Mouse (Mus musculus): ENCODE measurements around the gene L3hypdh. TPM values are rescaled to one million over a fixed set of nuclear protein-coding genes. Genes with fewer than 3 reads are reported as not detected.

L3hypdh gene
- not detected in 2 replicates for total RNA-seq (2023)

DNA sequence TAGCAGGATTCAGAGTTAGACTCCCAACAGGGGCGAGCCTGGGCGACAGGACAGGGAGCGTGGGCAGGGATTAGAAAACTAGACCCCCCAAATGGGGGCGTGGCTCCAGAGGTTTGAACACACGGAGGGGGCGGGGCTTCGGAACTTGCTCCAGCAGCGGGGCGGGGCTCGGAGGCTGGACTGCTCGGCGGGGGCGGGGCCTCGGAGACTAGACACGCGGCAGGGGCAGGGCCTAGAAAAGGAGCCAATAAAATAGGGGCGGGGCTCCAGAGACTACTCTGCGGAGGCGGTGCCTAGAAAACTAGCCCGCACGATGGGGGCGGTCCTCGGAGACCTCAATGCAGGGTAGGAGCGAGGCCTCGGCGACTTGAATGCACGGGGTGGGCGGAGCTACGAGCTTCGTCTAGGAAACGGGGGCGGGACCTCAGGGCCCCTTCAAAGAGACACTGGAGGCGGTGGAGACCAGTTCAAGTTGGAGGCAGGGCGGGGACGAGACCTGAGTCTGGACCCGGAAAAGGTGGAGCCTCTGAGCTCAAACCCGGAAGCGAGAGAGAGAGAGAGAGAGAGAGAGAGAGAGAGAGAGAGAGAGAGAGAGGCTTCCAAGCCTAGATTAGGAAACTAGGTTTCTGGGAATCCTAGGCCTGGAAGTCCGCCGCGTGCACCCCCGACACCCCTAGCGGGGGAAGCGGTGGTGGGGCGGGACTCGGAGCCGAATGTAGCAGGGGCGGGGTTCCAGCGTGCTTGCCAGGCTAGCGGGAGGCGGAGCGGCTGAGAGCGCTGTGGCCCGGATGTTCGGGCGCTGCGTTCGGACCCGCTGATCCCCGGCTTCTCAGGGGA is at the start of gene L3hypdh, which contains the start of gene Jkamp:
TSS of gene L3hypdh (minus strand) at position 111 of the 837 bp plus-strand sequence.
TSS of gene Jkamp (plus strand) at position 261 of the 837 bp plus-strand sequence.

DNA sequence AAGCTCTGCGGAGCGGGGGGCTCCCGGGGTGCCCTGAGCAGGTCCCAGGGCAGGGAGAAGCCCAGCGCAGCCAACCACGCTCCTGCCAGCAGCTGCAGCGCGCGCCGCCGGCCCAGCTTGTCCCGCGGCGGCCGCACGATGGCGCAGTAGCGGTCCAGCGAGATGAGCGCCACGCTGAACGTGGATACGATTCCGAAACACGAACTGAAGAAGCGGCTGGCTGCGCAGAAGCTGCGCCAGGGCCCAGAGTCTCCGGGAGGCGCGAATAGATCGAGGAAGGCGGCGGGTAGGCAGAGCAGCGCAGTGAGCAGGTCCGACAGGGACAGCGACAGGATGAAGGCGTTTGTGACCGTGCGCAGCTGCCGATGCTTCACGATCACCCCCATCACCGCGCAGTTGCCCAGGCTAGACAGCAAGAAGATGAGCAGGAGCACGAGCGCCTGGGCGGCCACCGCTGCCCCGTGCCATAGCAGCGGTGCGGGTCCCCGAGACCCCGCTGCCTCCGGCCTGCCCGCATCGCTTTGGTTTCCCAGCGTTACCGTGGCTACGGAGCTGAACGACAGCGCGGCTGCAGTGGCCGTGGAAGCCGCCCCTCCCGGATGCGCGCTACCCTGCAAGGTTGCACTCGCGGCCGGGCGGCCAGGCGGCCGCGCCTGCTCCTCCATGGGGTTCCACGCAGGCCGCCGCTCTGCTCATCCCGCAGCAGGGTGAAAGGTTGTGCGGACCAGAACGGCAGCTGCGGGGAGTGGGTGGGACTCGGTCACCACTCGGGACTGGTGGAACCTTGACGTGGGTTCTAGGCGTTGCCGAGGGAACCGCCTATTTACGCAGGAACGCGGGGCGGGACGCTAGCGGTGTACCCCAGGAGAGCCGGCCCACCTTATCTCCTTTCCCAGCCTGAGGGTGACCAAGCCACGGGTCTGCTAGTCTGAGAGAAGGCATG is 14.6 kb downstream of the L3hypdh start, which contains the start of gene Gpr135:
TSS of gene Gpr135 (minus strand) at position 799 of the 943 bp plus-strand sequence.

Other genes starting within 250 kb of the L3hypdh start
- gene Gpr135, start 14.3 kb downstream of the L3hypdh start, total RNA-seq (2023) = 0.16 TPM in 1 of 2 replicates, not detected in the other
- 9.1 and 14.9 TPM in 2 replicates for gene Jkamp, start 150 bp upstream of the L3hypdh start, total RNA-seq (2023)
- not detected in 2 replicates for gene Ccdc175, start 99.6 kb upstream of the L3hypdh start, total RNA-seq (2023)